Mouse (Mus musculus) olfactory bulb, adult 2 months (tissue): ENCODE data around the gene Ogt.

Source experiments
- CTCF ChIP-seq: fragments of 200-500 bp; IDR thresholded peaks from 2 replicates; pipeline ENCODE4 v1.5.1; 2012; ENCODE audit warnings: low read depth, mild to moderate bottlenecking, low read length, moderate library complexity; ENCODE audit not compliant: insufficient read depth
- POLR2A ChIP-seq: fragments of 200-500 bp; IDR thresholded peaks from 2 replicates; pipeline ENCODE4 v1.6.1; 2012; ENCODE audit warnings: mild to moderate bottlenecking, low read depth, low read length, moderate library complexity; ENCODE audit not compliant: insufficient read depth

DNA sequence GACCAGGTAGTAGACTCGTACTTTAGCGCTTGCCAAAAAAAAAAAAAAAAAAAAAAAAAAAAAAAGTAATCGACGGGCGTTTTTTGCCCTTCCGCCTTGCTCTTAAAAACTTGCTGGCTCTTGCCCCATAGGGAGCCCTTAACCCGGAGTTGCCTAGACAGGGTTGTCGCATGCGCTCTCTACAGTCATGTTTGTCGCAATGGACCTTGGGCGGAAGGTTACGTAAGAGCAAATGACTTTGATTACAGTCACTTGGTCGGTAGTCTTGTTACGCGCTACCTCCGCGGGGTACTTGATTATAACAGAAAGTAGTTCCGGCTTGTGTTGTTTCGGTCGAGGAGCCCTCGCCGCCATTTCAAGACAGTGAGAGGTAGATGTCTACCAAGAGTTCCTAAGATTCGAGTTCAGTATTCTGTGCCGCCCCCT, at the start of gene Ogt:
- TF ChIP-seq POLR2A: no peak
- no peak for TF ChIP-seq CTCF
